Mouse (Mus musculus) CD4-positive, CD25-positive, alpha-beta regulatory T cell, adult 9 weeks (primary cell): Measurements from ENCODE around the gene Tmem171. TPM values are rescaled to one million over a fixed set of nuclear protein-coding genes. Genes with fewer than 3 reads are reported as not detected.

Source experiments
- polyA plus RNA-seq: library from polyadenylated mRNA; unstranded; fragments of 100-300 nt; shearing (Covaris generic); gene quantifications from one replicate; pipeline ENCODE4 v1.2.1, GENCODE M21; 2017

The Tmem171 gene
- polyA plus RNA-seq, result not detected

GRCm38 (mm10) chr13:98694773-98695314, at the start of gene Tmem171:
Gene Tmem171, minus strand, starts transcription at chr13:98694834.

GRCm38 (mm10) chr13:98637145-98637544, 57.5 kb downstream of the Tmem171 start, which contains the start of gene Tmem174:
Gene Tmem174, minus strand, starts transcription at chr13:98637410.

Other genes starting within 250 kb of the Tmem171 start
- gene Gm10320, start 202.8 kb downstream of the Tmem171 start, polyA plus RNA-seq, result not detected
- not detected for gene Tmem174, start 57.4 kb downstream of the Tmem171 start, polyA plus RNA-seq
- gene Fcho2, start 120.6 kb upstream of the Tmem171 start, polyA plus RNA-seq, result 40.2 TPM
- gene Tnpo1, start 231.6 kb upstream of the Tmem171 start, polyA plus RNA-seq, result 69.1 TPM